Mouse (Mus musculus) ES-E14 (cell line): Measurements from ENCODE around the gene Ptger2. TPM values are rescaled to one million over a fixed set of nuclear protein-coding genes. Genes with fewer than 3 reads are reported as not detected.

Source experiments
- DNase-seq: peaks from one replicate; pipeline ENCODE4 v3.0.0-alpha.2; 2013; ENCODE audit warnings: low read depth, low spot score
- H3K27ac ChIP-seq: 2 replicates; pipeline ENCODE4 v1.5.1; 2012; ENCODE audit warnings: low read depth, mild to moderate bottlenecking, low read length, moderate library complexity, mixed read lengths; ENCODE audit not compliant: poor library complexity, insufficient read depth, severe bottlenecking
- H3K36me3 ChIP-seq: 2 replicates; pipeline ENCODE4 v1.6.1; 2012; ENCODE audit warnings: mild to moderate bottlenecking, low read length, moderate library complexity, mixed read lengths; ENCODE audit not compliant: control insufficient read depth, poor library complexity, insufficient read depth, severe bottlenecking
- H3K4me1 ChIP-seq, 2 experiments: fragments of 150-350 bp in 1 of 2; sonication (generic) in 1 of 2; 2 replicates each; pipeline ENCODE4 v1.6.1; 2012; ENCODE audit warnings: low read length in 2 of 2, mild to moderate bottlenecking in 1 of 2, mixed read lengths in 1 of 2; ENCODE audit not compliant: control insufficient read depth in 2 of 2, insufficient read depth in 2 of 2, poor library complexity in 1 of 2
- H3K4me3 ChIP-seq, 2 experiments: fragments of 150-350 bp in 1 of 2; sonication (generic) in 1 of 2; 2 replicates each; pipeline ENCODE4 v1.5.1; 2012; ENCODE audit warnings: low read length in 2 of 2, low read depth in 1 of 2, mild to moderate bottlenecking in 1 of 2, mixed read lengths in 1 of 2; ENCODE audit not compliant: insufficient read depth in 1 of 2, poor library complexity in 1 of 2, severe bottlenecking in 1 of 2
- H3K9ac ChIP-seq: 2 replicates; pipeline ENCODE4 v1.6.1; 2012; ENCODE audit warnings: low read depth, mild to moderate bottlenecking, low read length, mixed read lengths; ENCODE audit not compliant: poor library complexity, insufficient read depth, severe bottlenecking
- H3K9me3 ChIP-seq: fragments of 150-350 bp; sonication (generic); 2 replicates; pipeline ENCODE4 v1.6.1; 2012; ENCODE audit warnings: low read depth, mild to moderate bottlenecking, low read length; ENCODE audit not compliant: control insufficient read depth, insufficient read depth
- CHD2 ChIP-seq: IDR thresholded peaks from 2 replicates; pipeline ENCODE4 v1.6.1; 2014; ENCODE audit warnings: mild to moderate bottlenecking, low read depth, low read length, inconsistent platforms
- HCFC1 ChIP-seq: IDR thresholded peaks from 2 replicates; pipeline ENCODE4 v1.6.1; 2012; ENCODE audit warnings: low read length, inconsistent platforms, borderline replicate concordance; ENCODE audit not compliant: insufficient read depth
- MAFK ChIP-seq: IDR thresholded peaks from 2 replicates; pipeline ENCODE4 v1.6.1; 2014; ENCODE audit warnings: mild to moderate bottlenecking, low read depth, low read length, inconsistent platforms; ENCODE audit not compliant: insufficient read depth
- ZC3H11A ChIP-seq: IDR thresholded peaks from 2 replicates; pipeline ENCODE4 v1.6.1; 2012; ENCODE audit warnings: low read depth, mild to moderate bottlenecking, inconsistent platforms, low read length, borderline replicate concordance
- ZNF384 ChIP-seq: IDR thresholded peaks from 2 replicates; pipeline ENCODE4 v1.6.1; 2012; ENCODE audit warnings: low read depth, low read length, inconsistent platforms
- in situ Hi-C, 2 experiments: fragments of 600-800 bp; cut with MboI; formaldehyde crosslinking; loops; one replicate each; pipeline ENCODE4 v1.15.1; 2025; ENCODE audit warnings: low sequenced_read_pairs in 2 of 2, inconsistent platforms in 1 of 2; ENCODE audit not compliant: unreplicated experiment in 2 of 2
- total RNA-seq: library from RNA; depleted of rRNA; stranded (reverse); fragments of 300-350 nt; gene quantifications from 2 replicates; pipeline ENCODE4 v1.2.3, GENCODE M21; 2012

Ptger2 gene
- total RNA-seq, 1 experiment = 0.18 TPM

- no peak overlapping the region for H3K4me3 ChIP-seq
- H3K4me1 ChIP-seq = no peaks in the 10 kb centered on the region
- no peak overlapping the region for H3K27ac ChIP-seq
- no peaks in the 10 kb centered on the region for H3K36me3 ChIP-seq
- TF ChIP-seq CHD2 (no peak), HCFC1 (no peak), ZNF384 (no peak), MAFK (no peak), ZC3H11A (no peak)
- in situ Hi-C loops = no loop called here
- no peak for DNase-seq
- H3K9me3 ChIP-seq = no peaks in the 10 kb centered on the region
- no peak overlapping the region for H3K9ac ChIP-seq
Observed at GRCm38 (mm10) chr14:45011260-45011659, 23.3 kb downstream of the Ptger2 start.

GRCm38 (mm10) chr14:45011671-45012070, 23.7 kb downstream of the Ptger2 start:
- in situ Hi-C loops = no loop called here
- no peaks in the 10 kb centered on the region for H3K36me3 ChIP-seq
- no peaks in the 10 kb centered on the region for H3K4me1 ChIP-seq
- H3K4me3 ChIP-seq = no peak overlapping the region
- no peaks in the 10 kb centered on the region for H3K9me3 ChIP-seq
- TF ChIP-seq ZC3H11A = no peak
- no peak for TF ChIP-seq ZNF384
- TF ChIP-seq CHD2 = no peak
- TF ChIP-seq MAFK = no peak
- TF ChIP-seq HCFC1 = no peak
- H3K9ac ChIP-seq = no peak overlapping the region
- H3K27ac ChIP-seq = no peak overlapping the region
- DNase-seq = no peak

GRCm38 (mm10) chr14:45021551-45021950, 33.6 kb downstream of the Ptger2 start:
- in situ Hi-C loops = no loop called here
- Histone ChIP-seq H3K36me3 (no peaks in the 10 kb centered on the region), H3K9me3 (no peaks in the 10 kb centered on the region), H3K9ac (no peak overlapping the region), H3K4me1 (no peaks in the 10 kb centered on the region), H3K4me3 (no peak overlapping the region), H3K27ac (no peak overlapping the region)
- TF ChIP-seq HCFC1 = no peak
- TF ChIP-seq CHD2 = no peak
- no peak for TF ChIP-seq MAFK
- TF ChIP-seq ZNF384 = no peak
- no peak for TF ChIP-seq ZC3H11A
- DNase-seq = no peak

- Histone ChIP-seq H3K4me1 (no peaks in the 10 kb centered on the region), H3K27ac (no peak overlapping the region), H3K9ac (no peak overlapping the region), H3K36me3 (no peaks in the 10 kb centered on the region), H3K4me3 (no peak overlapping the region), H3K9me3 (no peaks in the 10 kb centered on the region)
- DNase-seq = no peak
- TF ChIP-seq MAFK = no peak
- no peak for TF ChIP-seq ZNF384
- no peak for TF ChIP-seq CHD2
- no peak for TF ChIP-seq HCFC1
- no peak for TF ChIP-seq ZC3H11A
- in situ Hi-C loops = no loop called here
Observed at GRCm38 (mm10) chr14:45034293-45034692, 46.3 kb downstream of the Ptger2 start.

- H3K36me3 ChIP-seq = no peaks in the 10 kb centered on the region
- TF ChIP-seq ZC3H11A (no peak), ZNF384 (no peak), MAFK (no peak), HCFC1 (no peak), CHD2 (no peak)
- no peak overlapping the region for H3K4me3 ChIP-seq
- no peaks in the 10 kb centered on the region for H3K9me3 ChIP-seq
- no peak overlapping the region for H3K27ac ChIP-seq
- in situ Hi-C loops = no loop called here
- no peak for DNase-seq
- H3K4me1 ChIP-seq = no peaks in the 10 kb centered on the region
- H3K9ac ChIP-seq = no peak overlapping the region
Observed at GRCm38 (mm10) chr14:45036579-45036978, 48.6 kb downstream of the Ptger2 start.
